Mouse (Mus musculus) thymus, adult 2 months (tissue): ENCODE measurements at regions not wholly inside any gene's neighbourhood (a gene's known extent, or its start where the extent isn't known, plus 50 kb on each side); places are given as distances from the start of the nearest gene placed in this dataset.

ENCODE experiments used
- DNase-seq: peaks from one replicate; pipeline ENCODE4 v3.0.0; 2021
- H3K27ac ChIP-seq: fragments of 200-500 bp; 2 replicates; pipeline ENCODE4 v1.5.1; 2012; ENCODE audit warnings: low read length, control low read depth; ENCODE audit not compliant: control insufficient read depth, insufficient read depth
- H3K27me3 ChIP-seq: fragments of 200-500 bp; 2 replicates; pipeline ENCODE4 v1.6.1; 2012; ENCODE audit warnings: mild to moderate bottlenecking, low read length, moderate library complexity, mixed read lengths; ENCODE audit not compliant: control insufficient read depth, insufficient read depth
- H3K36me3 ChIP-seq: fragments of 200-500 bp; 2 replicates; pipeline ENCODE4 v1.6.1; 2012; ENCODE audit warnings: mild to moderate bottlenecking, low read length, moderate library complexity; ENCODE audit not compliant: control insufficient read depth, insufficient read depth
- H3K4me1 ChIP-seq: fragments of 200-500 bp; replicated peaks from 2 replicates; pipeline ENCODE4 v1.6.1; 2012; ENCODE audit warnings: low read length; ENCODE audit not compliant: control insufficient read depth, insufficient read depth
- H3K4me3 ChIP-seq: fragments of 200-500 bp; 2 replicates; pipeline ENCODE4 v1.5.1; 2012; ENCODE audit warnings: mild to moderate bottlenecking, low read length, control low read depth, moderate library complexity; ENCODE audit not compliant: control insufficient read depth, insufficient read depth
- CTCF ChIP-seq: fragments of 200-500 bp; IDR thresholded peaks from 2 replicates; pipeline ENCODE4 v1.5.1; 2012; ENCODE audit warnings: mild to moderate bottlenecking, control low read depth, low read length, moderate library complexity, borderline replicate concordance; ENCODE audit not compliant: control insufficient read depth, poor library complexity, insufficient read depth; ENCODE audit errors: extremely low read depth
- POLR2A ChIP-seq: fragments of 200-500 bp; IDR thresholded peaks from 2 replicates; pipeline ENCODE4 v1.6.1; 2012; ENCODE audit warnings: mild to moderate bottlenecking, low read length, control low read depth, moderate library complexity; ENCODE audit not compliant: control insufficient read depth, poor library complexity, insufficient read depth; ENCODE audit errors: extremely low read depth
- WGBS: fragments of 180-500 bp; shearing (Covaris S2); methylation state at CpG from one replicate; pipeline ENCODE4 v1.1.7; 2018; 5-methylcytosine and 5-hydroxymethylcytosine counted together

DNA sequence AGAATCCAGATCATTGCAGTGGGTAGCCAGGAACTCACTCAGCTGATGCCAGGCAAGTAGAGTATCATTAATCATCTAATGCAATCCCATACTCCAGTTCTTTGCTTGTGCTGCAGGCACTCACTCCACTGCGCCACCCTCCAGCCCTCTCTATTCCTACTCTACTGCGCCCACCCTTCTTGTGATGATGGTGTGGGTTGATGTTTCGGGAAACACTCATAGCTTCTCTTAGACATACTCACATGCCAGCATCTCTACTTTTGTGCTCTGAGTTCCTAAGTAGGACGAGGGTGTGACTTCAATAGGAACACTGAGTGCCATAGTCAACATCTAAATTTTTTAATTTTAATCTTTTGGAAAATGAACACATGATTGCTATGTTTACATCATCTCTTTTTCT lies 57.7 kb upstream of the Rgma start:
- WGBS = 95% methylated on average over 4 of the region's 4 CpGs
- no peak for DNase-seq
- Histone ChIP-seq H3K27ac (no peak overlapping the region), H3K27me3 (no peaks in the 10 kb centered on the region), H3K4me3 (no peak overlapping the region), H3K4me1 (no peaks in the 10 kb centered on the region), H3K36me3 (no peaks in the 10 kb centered on the region)
- TF ChIP-seq CTCF (no peak), POLR2A (no peak)

DNA sequence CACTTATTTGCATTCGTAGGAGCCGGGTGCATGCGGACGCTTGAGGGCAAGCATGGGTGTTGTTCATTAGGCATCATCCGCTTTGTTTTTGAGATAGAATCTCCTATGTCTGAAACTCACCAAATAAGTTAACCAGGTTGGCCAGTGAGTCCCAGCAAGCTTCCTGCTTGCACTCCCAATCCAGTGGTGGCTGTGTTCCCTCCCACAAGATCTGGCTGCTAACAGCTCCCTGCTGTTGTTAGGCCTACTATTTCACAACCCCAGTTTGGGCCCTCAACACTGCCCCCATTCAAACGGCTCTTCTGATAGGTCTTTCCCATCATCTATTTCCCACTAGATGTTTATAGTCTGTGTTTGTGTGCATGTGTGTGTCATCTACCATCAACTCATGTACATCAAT lies 56.3 kb upstream of the Rgma start:
- 94% methylated on average over 6 of the region's 6 CpGs for WGBS

DNA sequence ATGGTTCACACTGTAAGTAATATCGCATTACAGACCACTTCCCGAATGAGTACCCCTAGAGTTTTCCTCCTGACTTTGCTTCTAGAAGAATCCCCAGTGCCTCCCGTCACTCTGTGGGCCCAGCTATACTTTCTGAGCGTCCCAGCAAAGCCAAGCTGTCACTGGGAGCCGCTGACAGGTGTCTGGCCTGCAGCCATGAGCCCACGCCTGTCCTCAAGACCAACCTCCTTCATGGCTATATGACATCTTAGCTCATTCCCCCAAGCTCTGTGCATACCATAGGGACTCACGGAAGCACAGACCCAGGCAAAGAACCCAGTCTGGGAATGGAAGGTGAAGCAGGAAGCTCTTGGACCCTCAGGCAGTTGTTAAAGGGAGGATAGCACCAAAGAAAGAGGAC lies 55.3 kb upstream of the Rgma start:
- H3K4me1 ChIP-seq = no peaks in the 10 kb centered on the region
- H3K36me3 ChIP-seq = no peaks in the 10 kb centered on the region
- no peak overlapping the region for H3K27ac ChIP-seq
- no peak overlapping the region for H3K4me3 ChIP-seq
- WGBS = 84% methylated on average over 7 of the region's 7 CpGs
- H3K27me3 ChIP-seq = no peaks in the 10 kb centered on the region
- DNase-seq = no peak
- no peak for TF ChIP-seq CTCF
- no peak for TF ChIP-seq POLR2A

More for the DNA sequence above, 56.3 kb upstream of the Rgma start:
- TF ChIP-seq CTCF (no peak), POLR2A (no peak)
- Histone ChIP-seq H3K36me3 (no peaks in the 10 kb centered on the region), H3K27me3 (no peaks in the 10 kb centered on the region), H3K4me3 (no peak overlapping the region), H3K27ac (no peak overlapping the region), H3K4me1 (no peaks in the 10 kb centered on the region)
- DNase-seq = no peak

GRCm38 (mm10) chr7:73322466-73323151 lies 52.7 kb upstream of the Rgma start:
- no peak for TF ChIP-seq CTCF
- Histone ChIP-seq H3K27me3 (no peaks in the 10 kb centered on the region), H3K4me3 (no peak overlapping the region), H3K27ac (no peak overlapping the region), H3K36me3 (no peaks in the 10 kb centered on the region), H3K4me1 (no peaks in the 10 kb centered on the region)
- DNase-seq = no peak
- 88% methylated on average over 8 of the region's 8 CpGs for WGBS

DNA sequence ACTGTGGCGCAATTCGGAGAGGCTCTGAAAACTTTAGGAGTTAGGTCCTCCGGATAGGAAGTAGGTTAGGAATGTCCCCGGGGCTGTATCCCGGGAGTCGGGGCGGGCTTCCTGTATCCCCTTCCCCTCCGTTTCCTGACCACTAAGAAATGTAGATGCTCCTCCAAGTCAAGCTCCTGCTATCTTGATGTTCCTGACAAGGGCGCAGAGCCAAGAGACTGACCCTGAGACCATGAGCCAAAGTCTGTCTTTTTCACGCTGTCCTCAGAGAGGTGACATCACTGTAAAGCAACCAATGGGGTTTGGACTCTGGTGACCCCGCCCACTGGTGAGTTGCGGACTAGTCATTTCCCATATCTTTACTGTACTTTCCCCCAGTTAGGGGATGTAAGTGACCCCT lies 51.8 kb upstream of the Rgma start:
- 36% methylated on average over 12 of the region's 12 CpGs for WGBS

DNA sequence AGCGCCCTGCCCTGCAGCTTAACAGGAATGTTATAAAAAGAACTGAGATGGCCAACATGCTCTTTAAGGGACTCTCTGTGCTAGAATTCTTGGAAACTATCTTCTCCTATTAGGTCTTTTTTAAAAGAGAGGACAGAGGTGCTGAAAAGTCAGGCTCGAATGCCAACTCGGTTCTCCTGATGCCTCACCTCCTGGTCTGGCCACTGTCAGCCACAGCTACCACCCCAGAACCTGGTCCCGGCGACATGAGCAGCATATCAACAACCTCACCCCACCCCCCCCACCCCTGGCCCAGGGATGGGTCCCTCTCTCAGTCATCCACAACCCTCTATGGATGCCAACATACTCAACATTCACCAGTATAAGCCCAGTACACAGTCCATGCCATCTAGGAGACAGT lies 49.8 kb upstream of the Rgma start:
- 94% methylated on average over 5 of the region's 5 CpGs for WGBS
- Histone ChIP-seq H3K4me3 (no peak overlapping the region), H3K27me3 (no peaks in the 10 kb centered on the region), H3K4me1 (no peaks in the 10 kb centered on the region), H3K27ac (no peak overlapping the region), H3K36me3 (no peaks in the 10 kb centered on the region)
- TF ChIP-seq POLR2A = no peak
- TF ChIP-seq CTCF = no peak
- DNase-seq = no peak

More for the DNA sequence above, 51.8 kb upstream of the Rgma start:
- no peak overlapping the region for H3K4me3 ChIP-seq
- DNase-seq = no peak
- no peaks in the 10 kb centered on the region for H3K36me3 ChIP-seq
- no peaks in the 10 kb centered on the region for H3K4me1 ChIP-seq
- TF ChIP-seq POLR2A = no peak
- no peak for TF ChIP-seq CTCF
- H3K27me3 ChIP-seq = no peaks in the 10 kb centered on the region
- H3K27ac ChIP-seq = no peak overlapping the region
